Mouse (Mus musculus): ENCODE results near the gene Slc12a9. TPM values are rescaled to one million over a fixed set of nuclear protein-coding genes. Genes with fewer than 3 reads are reported as not detected.
A peak's percentile ranks its signal among the peaks of the same experiment; 100 is the strongest.

Gene Slc12a9
- polyA plus RNA-seq, 1 experiment from 2014 or later: 16.0 TPM

DNA sequence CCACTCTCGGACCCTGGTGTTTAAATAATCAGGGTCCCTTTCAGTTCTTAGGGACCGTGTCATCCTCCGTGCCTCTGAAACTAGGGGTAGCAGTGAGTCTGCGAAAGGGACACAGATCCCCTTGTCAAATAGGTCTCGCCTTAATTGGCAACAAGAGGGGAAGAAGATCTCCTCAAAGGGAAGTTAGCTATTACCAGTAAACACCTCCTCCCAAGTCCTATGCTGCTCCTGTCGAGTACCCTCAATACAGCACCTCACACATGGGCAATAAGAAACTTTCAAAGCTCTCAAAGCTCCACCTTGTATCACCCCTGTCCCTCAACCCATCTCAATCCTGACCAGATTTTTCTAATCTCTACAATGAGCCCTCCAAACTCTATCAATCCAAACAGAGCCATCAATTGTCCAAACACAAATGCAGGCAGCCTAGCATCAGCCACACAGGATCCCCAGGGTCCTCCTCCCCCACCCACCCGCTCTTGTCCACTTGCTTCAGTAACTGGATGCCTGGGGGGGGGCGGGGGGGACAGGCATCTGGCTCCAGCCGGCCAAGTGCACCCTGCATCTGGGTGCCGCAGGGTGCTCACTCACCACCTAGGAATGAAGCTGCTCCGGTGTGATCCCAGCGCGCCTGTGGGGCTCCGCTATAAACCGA, 413 bp downstream of the Slc12a9 start:
- Histone ChIP-seq H3K4me2 (replicated peaks) (peak overlapping the region; percentile 92), H3K36me3 (no peaks in the 10 kb centered on the region; the same call in 1 of the 2 replicates), H3K9me3 (no peaks in the 10 kb centered on the region), H3K27me3 (no peaks in the 10 kb centered on the region), H3K4me1 (peaks cover 13% of the 10 kb centered on the region), H3K9ac (peak overlapping the region; percentile 77), H3K4me3 (peak overlapping the region; percentile 72), H3K27ac (peak overlapping the region; percentile 60)
- ATAC-seq (ENCODE audit: insufficient number of reproducible peaks, insufficient read depth, low FRiP score, low TSS enrichment): peak; percentile 31; the same call in 1 of the 2 replicates
- WGBS: 15% methylated on average over 15 of the region's 15 CpGs

DNA sequence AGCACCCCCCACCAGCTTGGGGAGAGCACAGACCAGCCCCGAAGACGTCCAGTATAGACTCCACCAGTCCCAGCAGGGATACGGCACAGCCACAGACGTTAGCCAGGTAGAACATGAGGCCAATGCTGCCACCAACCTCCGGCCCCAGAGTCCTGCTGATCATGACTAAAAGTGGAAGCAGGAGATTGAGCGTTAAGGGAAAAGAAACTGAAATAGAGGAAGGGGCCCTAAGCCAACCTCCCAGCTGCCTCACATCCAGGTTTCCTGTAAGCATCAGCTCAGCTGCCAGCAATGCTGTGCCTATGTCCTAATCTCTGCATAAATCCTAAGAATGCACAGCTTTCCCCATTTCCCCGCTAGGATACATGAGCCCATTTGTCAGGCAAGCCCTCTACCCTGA, 2.5 kb downstream of the Slc12a9 start:
- Histone ChIP-seq H3K36me3 (peaks cover 14% of the 10 kb centered on the region), H3K27me3 (no peaks in the 10 kb centered on the region), H3K27ac (no peak overlapping the region), H3K4me2 (replicated peaks) (no peak overlapping the region), H3K9ac (no peak overlapping the region), H3K9me3 (no peaks in the 10 kb centered on the region), H3K4me1 (peaks cover 9% of the 10 kb centered on the region; the same call in 1 of the 2 replicates), H3K4me3 (no peak overlapping the region)
- WGBS: 88% methylated on average over 7 of the region's 7 CpGs
- no peak for ATAC-seq (ENCODE audit: insufficient number of reproducible peaks, insufficient read depth, low FRiP score, low TSS enrichment)

DNA sequence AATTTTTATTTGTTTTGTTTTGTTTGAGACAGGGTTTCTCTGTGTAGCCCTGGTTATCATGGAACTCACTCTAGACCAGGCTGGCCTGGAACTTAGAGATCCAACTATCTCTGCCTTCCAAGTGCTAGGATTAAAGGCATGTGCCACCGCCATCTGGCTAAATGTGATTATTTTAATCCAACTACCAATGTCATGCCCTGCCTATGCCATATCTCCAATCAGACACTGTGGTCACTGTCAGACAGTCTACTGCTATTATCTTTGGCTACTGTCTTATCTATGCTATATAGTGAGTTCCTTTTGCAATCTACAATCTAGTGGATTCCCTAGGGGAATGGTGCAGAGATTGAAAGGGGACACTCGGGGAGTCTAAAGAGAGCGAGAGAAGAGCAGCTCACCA, 12.4 kb downstream of the Slc12a9 start:
- WGBS: 96% methylated on average over 3 of the region's 3 CpGs
- Histone ChIP-seq H3K27ac (no peak overlapping the region), H3K9ac (no peak overlapping the region), H3K4me1 (no peaks in the 10 kb centered on the region), H3K9me3 (no peaks in the 10 kb centered on the region), H3K27me3 (no peaks in the 10 kb centered on the region), H3K4me2 (replicated peaks) (no peak overlapping the region), H3K36me3 (peaks cover 57% of the 10 kb centered on the region), H3K4me3 (no peak overlapping the region)
- no peak for ATAC-seq (ENCODE audit: insufficient number of reproducible peaks, insufficient read depth, low FRiP score, low TSS enrichment)

DNA sequence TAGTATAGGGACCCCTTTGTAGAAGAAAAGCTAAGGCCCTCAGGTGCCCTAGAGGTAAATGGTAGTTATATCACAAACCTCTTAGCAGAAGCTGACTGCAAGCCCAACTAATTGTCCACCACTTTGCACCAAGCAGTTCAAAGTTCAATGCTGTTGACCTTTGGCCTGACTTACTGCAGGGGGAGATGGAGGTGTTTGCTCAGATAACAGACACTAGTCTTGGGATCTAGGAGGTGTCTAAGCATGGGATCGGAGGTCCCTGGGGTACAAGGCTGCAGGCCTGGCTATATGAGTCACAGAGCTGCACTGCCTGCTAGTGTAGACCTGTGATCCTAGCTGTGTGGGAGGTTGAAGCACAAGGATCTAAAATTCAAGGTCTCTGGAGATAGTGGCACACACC, 14.8 kb downstream of the Slc12a9 start:
- Histone ChIP-seq H3K27ac (no peak overlapping the region), H3K4me2 (replicated peaks) (no peak overlapping the region), H3K27me3 (no peaks in the 10 kb centered on the region), H3K4me3 (no peak overlapping the region), H3K9ac (no peak overlapping the region), H3K36me3 (peaks cover 43% of the 10 kb centered on the region), H3K4me1 (peaks cover 14% of the 10 kb centered on the region), H3K9me3 (no peaks in the 10 kb centered on the region)
- no peak for ATAC-seq (ENCODE audit: insufficient number of reproducible peaks, insufficient read depth, low FRiP score, low TSS enrichment)
- 95% methylated on average over 1 of the region's 1 CpGs for WGBS

DNA sequence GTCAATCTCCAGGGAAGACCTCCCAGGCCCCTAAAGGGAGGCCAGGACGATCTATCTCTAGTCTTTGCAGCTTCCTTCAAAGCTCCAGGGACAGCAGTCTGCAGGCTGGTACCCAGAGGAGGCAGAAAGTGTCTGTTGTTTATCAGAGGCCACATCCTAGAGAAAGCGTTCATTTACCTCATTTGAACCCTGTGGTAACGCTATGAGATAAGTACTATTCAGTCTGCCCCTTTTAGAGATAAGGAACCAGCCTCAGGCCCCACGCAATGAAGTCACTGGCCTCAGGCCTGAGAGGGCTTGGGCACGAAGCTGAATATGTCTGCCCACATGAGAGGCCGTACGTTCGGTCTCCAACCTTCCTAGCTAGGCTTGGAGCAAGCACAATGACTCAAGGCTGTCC, 16.0 kb downstream of the Slc12a9 start:
- Histone ChIP-seq H3K36me3 (peaks cover 38% of the 10 kb centered on the region), H3K9ac (no peak overlapping the region)
- no peak for ATAC-seq (ENCODE audit: insufficient number of reproducible peaks, insufficient read depth, low FRiP score, low TSS enrichment)

DNA sequence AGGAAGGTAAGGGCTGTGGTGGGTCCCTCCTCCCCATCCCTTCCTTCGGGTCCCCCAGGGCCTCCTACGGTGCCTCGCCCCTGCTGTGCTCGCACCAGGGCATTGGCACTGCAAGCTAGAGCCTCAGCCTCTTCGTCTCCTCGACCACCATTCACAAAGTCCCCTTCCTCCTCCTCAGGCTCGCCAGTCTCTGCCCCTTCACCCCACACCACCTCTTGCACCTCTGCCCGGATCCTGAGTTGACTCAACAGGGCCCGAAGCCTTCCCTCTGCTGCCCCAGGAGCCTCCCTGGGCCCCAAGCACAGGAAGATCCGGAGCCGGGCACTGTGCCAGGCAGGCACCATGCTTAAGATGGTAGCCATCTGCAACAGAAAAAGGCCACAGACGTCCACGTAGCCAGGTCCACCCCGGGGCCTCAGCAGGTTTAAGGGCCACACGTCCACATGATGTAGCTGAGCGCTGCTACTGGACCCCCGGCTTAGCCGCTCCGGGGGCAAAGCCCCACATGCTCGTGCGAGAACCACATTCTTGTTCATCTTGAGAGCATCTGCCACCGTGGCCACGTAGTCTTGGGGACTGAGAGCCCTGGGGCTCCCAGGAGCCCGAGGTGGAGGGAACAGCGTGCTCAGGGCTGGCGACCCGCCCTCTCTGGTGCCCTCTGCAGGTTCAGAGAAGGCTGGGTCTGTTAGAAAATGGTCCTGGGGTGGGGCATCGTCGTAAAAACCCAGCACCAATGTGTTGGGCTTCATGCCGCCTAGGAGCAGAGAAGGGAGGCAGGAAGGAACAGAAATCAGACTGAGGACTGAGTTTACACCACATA, 18.1 kb downstream of the Slc12a9 start:
- Histone ChIP-seq H3K9me3 (no peaks in the 10 kb centered on the region), H3K4me3 (0 out of 2 replicates have a peak overlapping the region, but pooled peaks have one; percentile 72), H3K4me1 (peaks cover 32% of the 10 kb centered on the region), H3K9ac (peak overlapping the region; percentile 91; the same call in 1 of the 2 replicates), H3K27ac (peak overlapping the region; percentile 96), H3K4me2 (replicated peaks) (peak overlapping the region; percentile 85), H3K27me3 (no peaks in the 10 kb centered on the region), H3K36me3 (peaks cover 32% of the 10 kb centered on the region)
- no peak for ATAC-seq (ENCODE audit: insufficient number of reproducible peaks, insufficient read depth, low FRiP score, low TSS enrichment)
- 43% methylated on average over 30 of the region's 30 CpGs for WGBS

More for the DNA sequence above, 16.0 kb downstream of the Slc12a9 start:
- no peak overlapping the region for H3K4me3 ChIP-seq
- H3K4me1 ChIP-seq: peaks cover 23% of the 10 kb centered on the region
- no peaks in the 10 kb centered on the region for H3K9me3 ChIP-seq
- no peak overlapping the region for H3K27ac ChIP-seq
- 85% methylated on average over 8 of the region's 8 CpGs for WGBS
- H3K27me3 ChIP-seq: no peaks in the 10 kb centered on the region
- no peak overlapping the region for H3K4me2 ChIP-seq (replicated peaks)

DNA sequence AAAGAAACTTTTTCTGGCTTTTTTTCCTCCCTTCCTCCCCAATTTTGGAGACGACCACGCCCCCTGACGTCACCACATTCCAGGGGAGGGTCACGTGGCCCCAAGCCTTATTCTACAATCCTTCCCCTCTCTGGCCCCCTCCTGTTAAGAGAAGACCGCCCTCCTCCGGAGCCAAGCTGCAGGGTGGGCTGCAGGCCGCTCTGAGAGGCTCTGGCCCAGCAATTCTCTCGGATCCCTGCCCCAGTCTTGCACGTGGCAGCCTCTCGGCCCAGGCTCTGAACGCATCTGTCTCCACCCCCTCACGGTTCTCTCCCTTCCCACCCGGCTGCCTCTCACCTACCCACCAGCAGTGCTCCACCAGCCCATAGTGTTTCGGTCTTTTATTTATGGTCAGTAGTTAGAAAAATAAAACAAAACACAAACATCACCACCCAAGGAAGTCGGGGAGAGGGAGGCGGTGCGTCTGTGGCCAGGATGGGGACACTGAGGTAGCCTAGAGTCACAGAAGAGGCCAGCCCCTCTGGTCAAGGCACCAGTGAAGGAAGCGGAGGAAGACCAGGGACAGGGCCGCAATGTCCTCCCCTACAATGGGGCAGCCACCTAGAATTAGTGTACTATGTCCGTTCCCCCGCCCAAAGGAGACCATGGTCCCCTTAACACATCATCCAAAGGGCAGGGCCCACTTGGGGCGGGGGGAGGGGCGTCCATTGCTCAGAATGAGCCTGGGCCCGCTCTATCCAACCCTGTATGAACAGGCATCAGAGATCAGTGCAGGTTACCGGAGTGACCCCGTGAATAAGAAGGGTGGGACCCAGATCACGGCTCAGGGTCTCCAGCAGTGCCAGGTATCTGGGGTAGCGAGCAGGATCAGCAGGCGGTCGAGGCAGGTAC, 19.0 kb downstream of the Slc12a9 start, which contains the start of gene Trip6:
Gene Trip6 (minus strand): TSS at position 212 of the 891 bp plus-strand sequence.
- no peaks in the 10 kb centered on the region for H3K27me3 ChIP-seq
- peaks cover 34% of the 10 kb centered on the region for H3K36me3 ChIP-seq
- peak within 1 kb of the TSS; percentile 72 for H3K4me3 ChIP-seq
- ATAC-seq (ENCODE audit: insufficient number of reproducible peaks, insufficient read depth, low FRiP score, low TSS enrichment): peak; percentile 94
- H3K9me3 ChIP-seq: no peaks in the 10 kb centered on the region
- H3K4me2 ChIP-seq (replicated peaks): peak within 1 kb of the TSS; percentile 85
- H3K27ac ChIP-seq: peak within 1 kb of the TSS; percentile 96
- H3K4me1 ChIP-seq: peaks cover 32% of the 10 kb centered on the region
- 14% methylated on average over 30 of the region's 30 CpGs for WGBS
- H3K9ac ChIP-seq: peak within 1 kb of the TSS; percentile 91

DNA sequence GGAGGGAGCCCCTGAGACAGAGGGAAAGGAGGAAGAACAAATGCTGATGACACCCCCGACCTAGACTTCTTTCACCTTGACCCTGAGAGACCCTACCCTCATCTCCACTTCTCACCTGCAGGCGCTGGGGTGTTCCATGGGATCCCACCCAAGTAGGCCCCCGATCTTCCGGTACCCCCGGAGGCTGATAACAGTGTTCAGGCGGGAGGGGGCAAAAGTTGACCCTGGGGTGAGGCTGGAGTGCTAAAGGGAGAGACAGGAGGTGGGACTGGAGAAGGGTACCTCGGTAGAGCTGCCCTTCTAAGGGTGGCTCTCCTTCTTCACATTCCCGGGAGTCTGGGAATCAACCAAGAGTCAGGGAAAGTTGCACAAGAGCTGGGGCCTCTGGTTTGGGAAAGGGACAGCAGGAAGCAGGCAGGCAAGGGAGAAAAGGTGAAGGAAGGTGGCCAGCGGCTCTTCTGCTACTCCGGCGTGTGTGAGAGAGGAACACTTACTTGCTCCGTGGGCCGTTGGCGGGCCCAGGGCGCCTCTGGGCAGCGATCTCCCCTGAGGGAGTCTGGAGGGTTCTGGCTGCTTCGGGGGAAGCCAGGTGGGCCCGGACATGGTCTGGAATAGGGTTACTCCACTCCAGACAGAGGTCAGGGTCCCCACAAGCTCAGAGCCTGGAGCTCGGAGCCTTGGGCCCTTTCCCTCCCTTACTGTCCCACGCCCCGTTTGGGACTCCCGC, 19.8 kb downstream of the Slc12a9 start:
- Histone ChIP-seq H3K4me3 (peak overlapping the region; percentile 72), H3K4me1 (peaks cover 32% of the 10 kb centered on the region), H3K4me2 (replicated peaks) (peak overlapping the region; percentile 85), H3K9me3 (peaks cover 3% of the 10 kb centered on the region; the same call in 1 of the 2 replicates), H3K27ac (peak overlapping the region; percentile 96), H3K9ac (peak overlapping the region; percentile 91), H3K27me3 (no peaks in the 10 kb centered on the region), H3K36me3 (peaks cover 39% of the 10 kb centered on the region)
- 3% methylated on average over 22 of the region's 22 CpGs for WGBS
- ATAC-seq (ENCODE audit: insufficient number of reproducible peaks, insufficient read depth, low FRiP score, low TSS enrichment): peak; percentile 53

DNA sequence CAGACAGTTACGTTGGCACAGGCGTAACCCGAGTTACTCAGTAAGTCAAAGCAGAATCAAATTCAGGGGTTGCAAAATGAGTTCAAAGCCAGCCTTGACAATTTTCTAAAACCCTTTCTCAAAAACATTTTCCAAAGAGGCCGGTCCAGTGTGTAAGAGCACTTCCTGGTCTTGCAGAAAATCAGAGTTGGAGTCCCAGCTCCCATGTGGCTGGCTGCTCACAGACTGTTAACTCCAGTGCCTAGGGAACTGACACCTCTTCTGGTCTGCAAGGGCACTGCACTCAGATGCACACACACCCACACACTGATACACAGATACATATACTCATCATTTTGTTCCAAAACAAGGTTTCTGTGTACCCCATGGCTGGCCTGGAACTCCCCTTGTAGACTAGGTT, 25.0 kb downstream of the Slc12a9 start:
- peak overlapping the region; percentile 93 for H3K4me3 ChIP-seq
- WGBS: 90% methylated on average over 4 of the region's 4 CpGs
- peaks cover 51% of the 10 kb centered on the region for H3K36me3 ChIP-seq
- peak overlapping the region; percentile 98; the same call in 1 of the 2 replicates for H3K9ac ChIP-seq
- peak overlapping the region; percentile 75 for H3K4me2 ChIP-seq (replicated peaks)
- peak overlapping the region; percentile 95 for H3K27ac ChIP-seq
- H3K27me3 ChIP-seq: no peaks in the 10 kb centered on the region
- H3K9me3 ChIP-seq: peaks cover 6% of the 10 kb centered on the region; the same call in 1 of the 2 replicates
- H3K4me1 ChIP-seq: peaks cover 50% of the 10 kb centered on the region
- ATAC-seq (ENCODE audit: insufficient number of reproducible peaks, insufficient read depth, low FRiP score, low TSS enrichment): no peak

DNA sequence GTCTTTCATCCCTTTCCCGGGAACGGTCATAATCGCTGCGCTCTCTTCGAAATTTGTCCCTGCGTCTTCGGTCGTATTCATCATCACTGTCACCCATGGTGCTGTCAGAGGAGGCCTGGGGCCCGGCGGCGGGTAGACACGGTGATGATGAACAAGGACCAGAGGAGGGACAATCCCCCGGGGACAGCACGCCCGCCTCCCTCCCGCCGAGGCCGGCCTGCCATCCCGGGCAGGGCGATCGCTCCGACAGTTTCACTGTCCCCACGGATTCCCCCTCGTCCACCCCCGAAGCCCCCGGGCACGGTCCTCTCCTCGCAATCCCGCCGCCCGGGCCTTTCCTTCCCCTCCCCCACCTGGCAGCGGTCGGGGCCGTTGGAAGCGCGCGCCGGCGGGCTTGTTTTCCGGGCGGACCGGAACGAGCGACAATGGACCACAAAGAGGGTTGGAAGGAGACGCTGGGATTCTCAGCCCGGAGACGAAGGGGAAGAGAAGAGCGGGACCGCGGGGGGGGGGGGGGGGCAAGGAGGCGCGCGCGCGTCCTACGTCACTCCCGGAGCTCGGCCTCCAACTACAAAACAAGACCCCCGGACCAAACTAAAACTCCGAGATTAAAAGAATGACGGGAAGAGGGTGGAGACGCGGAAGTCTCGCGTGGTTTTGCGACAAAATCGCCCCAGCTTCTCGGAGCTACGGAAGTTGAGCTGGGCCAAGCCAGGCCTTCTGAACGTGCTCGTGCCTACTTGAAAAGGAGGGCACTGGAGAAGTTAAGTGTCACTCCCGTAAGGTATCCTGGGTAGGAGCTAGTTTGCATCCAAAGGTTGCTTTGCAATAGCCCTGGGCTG, 26.1 kb downstream of the Slc12a9 start, which contains the start of gene Srrt:
Gene Srrt (minus strand): TSS at position 604 of the 842 bp plus-strand sequence.
- peaks cover 6% of the 10 kb centered on the region; the same call in 1 of the 2 replicates for H3K9me3 ChIP-seq
- H3K4me1 ChIP-seq: peaks cover 40% of the 10 kb centered on the region
- no peaks in the 10 kb centered on the region for H3K27me3 ChIP-seq
- peak within 1 kb of the TSS; percentile 93 for H3K4me3 ChIP-seq
- H3K9ac ChIP-seq: peak within 1 kb of the TSS; percentile 98
- peaks cover 61% of the 10 kb centered on the region for H3K36me3 ChIP-seq
- peak; percentile 66 for ATAC-seq (ENCODE audit: insufficient number of reproducible peaks, insufficient read depth, low FRiP score, low TSS enrichment)
- 1% methylated on average over 61 of the region's 72 CpGs for WGBS
- peak within 1 kb of the TSS; percentile 75 for H3K4me2 ChIP-seq (replicated peaks)
- H3K27ac ChIP-seq: peak within 1 kb of the TSS; percentile 95

Data from embryonic facial prominence, embryonic 12.5 days (tissue).